Mouse (Mus musculus) kidney, postnatal 4 days (tissue): ENCODE data around the gene Ryr1.
A peak's percentile ranks its signal among the peaks of the same experiment; 100 is the strongest.
"Not testable (repeated sequence)": the region's sequence is repeated elsewhere in the genome, so short reads cannot be mapped to it uniquely, and the experiment has no call there.

Source experiments
- DNase-seq, 2 experiments: peaks; one replicate each; pipeline ENCODE4 v3.0.0; 2021; ENCODE audit warnings: mixed read lengths in 2 of 2

The Ryr1 gene

GRCm38 (mm10) chr7:28983141-28983564 lies 141.8 kb downstream of the Ryr1 start:
- no peak for DNase-seq

- DNase-seq = peak; percentile 49 to 70
Observed at GRCm38 (mm10) chr7:28982274-28983013, 142.5 kb downstream of the Ryr1 start.

GRCm38 (mm10) chr7:28981651-28982273 lies 143.2 kb downstream of the Ryr1 start, which contains the start of the genes Eif3k and Map4k1:
Gene Eif3k (minus strand): TSS chr7:28981864.
Gene Map4k1 (plus strand): TSS chr7:28982050.
- peak; percentile 96 to 98 for DNase-seq

GRCm38 (mm10) chr7:28977556-28977955 lies 147.4 kb downstream of the Ryr1 start:
- DNase-seq = peak in 1 of 2 experiments; percentile 46

GRCm38 (mm10) chr7:28973025-28973424 lies 152.0 kb downstream of the Ryr1 start:
- DNase-seq = peak in 1 of 2 experiments; percentile 28

GRCm38 (mm10) chr7:28972542-28972985 lies 152.4 kb downstream of the Ryr1 start:
- DNase-seq = peak; percentile 93 to 94

- DNase-seq = no peak
Observed at GRCm38 (mm10) chr7:28971770-28972269, 153.2 kb downstream of the Ryr1 start.

- DNase-seq = no peak
Observed at GRCm38 (mm10) chr7:28971029-28971428, 153.9 kb downstream of the Ryr1 start.

GRCm38 (mm10) chr7:28969672-28970394 lies 155.1 kb downstream of the Ryr1 start:
- peak; percentile 73 to 81 for DNase-seq

- DNase-seq = no peak
Observed at GRCm38 (mm10) chr7:28969271-28969670, 155.7 kb downstream of the Ryr1 start.

GRCm38 (mm10) chr7:28968120-28968519 lies 156.9 kb downstream of the Ryr1 start:
- not testable (repeated sequence) for DNase-seq

GRCm38 (mm10) chr7:28966751-28967505 lies 158.1 kb downstream of the Ryr1 start:
- DNase-seq = no peak

- peak in 1 of 2 experiments; percentile 20 for DNase-seq
Observed at GRCm38 (mm10) chr7:28966181-28966580, 158.8 kb downstream of the Ryr1 start.

GRCm38 (mm10) chr7:28965346-28965840 lies 159.6 kb downstream of the Ryr1 start:
- no peak for DNase-seq

- DNase-seq = no peak
Observed at GRCm38 (mm10) chr7:28963399-28963923, 161.5 kb downstream of the Ryr1 start.

- DNase-seq = peak; percentile 99 to 100
Observed at GRCm38 (mm10) chr7:28961927-28962670, 162.9 kb downstream of the Ryr1 start, which contains the start of gene Actn4. Gene Actn4 (minus strand): TSS chr7:28962340.

GRCm38 (mm10) chr7:28961584-28961926 lies 163.4 kb downstream of the Ryr1 start:
- no peak for DNase-seq

- peak in 1 of 2 experiments; percentile 41 for DNase-seq
Observed at GRCm38 (mm10) chr7:28960354-28961046, 164.5 kb downstream of the Ryr1 start.

- no peak for DNase-seq
Observed at GRCm38 (mm10) chr7:28959505-28960045, 165.4 kb downstream of the Ryr1 start.

GRCm38 (mm10) chr7:28958770-28959169 lies 166.2 kb downstream of the Ryr1 start:
- DNase-seq = no peak
